Mouse (Mus musculus) heart, adult 10 weeks (tissue): ENCODE data around the gene Daam1. TPM values are rescaled to one million over a fixed set of nuclear protein-coding genes. Genes with fewer than 3 reads are reported as not detected.

Experiments used
- polyA plus RNA-seq: library from polyadenylated mRNA; stranded (reverse); fragments of 350-450 nt; fragmentation: Illumina TruSeq; extraction: RNeasy Lipid Tissue Mini Kit (QIAGEN cat#74804); gene quantifications from one replicate; pipeline ENCODE4 v1.2.3, GENCODE M21; 2014; ENCODE audit warnings: low read depth, low replicate concordance

Daam1 gene
- 46.3 TPM for polyA plus RNA-seq

DNA sequence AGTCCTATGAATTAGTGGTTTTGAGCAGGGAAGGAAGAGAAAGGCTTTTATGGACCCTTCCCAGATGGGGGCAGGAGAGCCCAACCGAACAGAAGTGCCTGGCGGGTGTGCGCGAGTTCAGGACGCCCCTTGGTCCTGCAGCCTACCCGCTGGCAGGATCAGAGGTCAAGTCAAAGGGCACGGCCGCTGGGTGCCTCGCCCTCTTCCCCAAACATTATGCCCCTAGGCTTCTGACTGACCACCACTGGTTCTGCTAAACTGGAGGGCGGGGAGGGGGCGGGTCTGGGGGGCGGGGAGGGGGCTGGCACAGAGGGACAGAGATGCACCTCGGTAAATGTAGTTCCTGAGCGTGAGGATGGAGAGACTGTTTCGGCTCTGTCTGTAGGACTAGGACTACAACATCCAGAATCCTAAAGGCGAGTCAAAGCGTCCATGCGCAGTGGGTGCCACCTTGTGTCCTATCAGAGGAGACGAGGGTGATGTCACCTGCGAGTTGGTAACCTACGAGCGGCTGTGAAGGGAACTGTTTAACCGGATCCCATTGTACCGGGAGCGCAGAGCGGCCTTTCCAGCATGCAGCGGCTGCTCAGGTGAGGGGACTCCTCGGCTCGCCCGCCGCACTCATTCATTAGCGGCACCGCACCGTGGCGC is at the start of gene Daam1:
TSS of gene Daam1 (plus strand) at position 472 of the 651 bp plus-strand sequence.

Other genes starting within 250 kb of the Daam1 start
- gene Gpr135, start 240.0 kb downstream of the Daam1 start, polyA plus RNA-seq: 0.89 TPM